Comparison of ENCODE assay signal across 10 mouse cellular contexts in the genomic region with DNA sequence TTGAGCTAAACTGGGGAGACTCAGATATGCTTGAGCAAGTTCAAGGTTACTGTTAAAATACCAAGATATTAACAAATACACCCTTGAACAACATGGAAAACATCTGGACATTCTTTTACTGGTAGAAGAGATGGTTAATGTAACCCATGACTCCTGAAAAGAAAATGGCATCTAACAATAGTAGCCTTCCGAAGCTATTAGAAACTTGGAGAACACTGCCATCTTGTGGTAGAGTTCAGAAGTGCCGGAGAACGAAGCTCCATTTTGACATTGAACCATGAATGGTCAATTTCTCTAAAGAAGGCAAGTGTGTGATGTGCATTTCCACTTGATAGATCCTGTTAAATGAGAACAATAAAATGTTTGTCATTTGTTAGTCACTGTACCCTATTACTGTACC. TPM values are rescaled to one million over a fixed set of nuclear protein-coding genes. Genes with fewer than 3 reads are reported as not detected.
DNase-seq lines count a peak whose midpoint lies in the region; ATAC-seq and TF ChIP-seq lines count a peak whose summit lies in the region.
"Had no signal": no experiment of that assay in that cellular context is flagged by ENCODE, and none has a peak within 500 bp of the region (broad histone marks: within the 10 kb centered on the region; RNA-seq: fewer than 3 reads in every experiment).

No protein-coding gene starts in this region.

- H3K4me1 ChIP-seq in hindbrain, embryonic 10.5 days (replicated peaks): no peaks in the 10 kb centered on the region
- H3K4me1 ChIP-seq in hindbrain, embryonic 13.5 days (replicated peaks): no peaks in the 10 kb centered on the region
- H3K4me1 ChIP-seq in ES-E14 (ENCODE audit: control insufficient read depth in 2 of 2, insufficient read depth in 2 of 2, low read length in 2 of 2, poor library complexity in 1 of 2): no peaks in the 10 kb centered on the region
- no peaks in the 10 kb centered on the region for H3K4me1 ChIP-seq in midbrain, embryonic 15.5 days
- H3K4me1 ChIP-seq: embryonic facial prominence, embryonic 13.5 days; lung, embryonic 15.5 days had no signal

- no peaks in the 10 kb centered on the region for H3K9me3 ChIP-seq in hindbrain, embryonic 10.5 days
- H3K9me3 ChIP-seq in hindbrain, embryonic 13.5 days: no peaks in the 10 kb centered on the region
- H3K9me3 ChIP-seq in ES-E14 (ENCODE audit: control insufficient read depth, insufficient read depth, low read depth, low read length): no peaks in the 10 kb centered on the region
- no peaks in the 10 kb centered on the region for H3K9me3 ChIP-seq in midbrain, embryonic 15.5 days
- H3K9me3 ChIP-seq: embryonic facial prominence, embryonic 13.5 days; lung, embryonic 15.5 days had no signal

- no peak overlapping the region for H3K27ac ChIP-seq in hindbrain, embryonic 10.5 days
- no peak overlapping the region for H3K27ac ChIP-seq in hindbrain, embryonic 13.5 days
- H3K27ac ChIP-seq in ES-E14 (ENCODE audit: insufficient read depth, low read depth, low read length, poor library complexity, severe bottlenecking): no peak overlapping the region
- H3K27ac ChIP-seq in midbrain, embryonic 15.5 days: no peak overlapping the region
- H3K27ac ChIP-seq: embryonic facial prominence, embryonic 13.5 days; lung, embryonic 15.5 days had no signal

- in situ Hi-C loops in ES-E14 (cut with MboI; ENCODE audit: low sequenced_read_pairs in 2 of 2, unreplicated experiment in 2 of 2): loop anchor here (10.0 kb wide), 3 partner anchors 340 to 620 kb away; a partner anchor contains a TSS

- H3K27me3 ChIP-seq in hindbrain, embryonic 10.5 days (ENCODE audit: insufficient read depth, poor library complexity, severe bottlenecking): peaks cover 17% of the 10 kb centered on the region
- H3K27me3 ChIP-seq in hindbrain, embryonic 13.5 days: 0 out of 2 replicates have a peak, but pooled peaks cover 2% of the 10 kb centered on the region
- peaks cover 6% of the 10 kb centered on the region for H3K27me3 ChIP-seq in midbrain, embryonic 15.5 days (replicated peaks)
- H3K27me3 ChIP-seq: lung, embryonic 15.5 days had no signal

- no peak; the same call in 1 of the 2 replicates for ATAC-seq in hindbrain, embryonic 13.5 days (ENCODE audit: low FRiP score)
- peak; percentile 72 for ATAC-seq in midbrain, embryonic 15.5 days (replicated peaks)

- H3K36me3 ChIP-seq in hindbrain, embryonic 10.5 days: no peaks in the 10 kb centered on the region
- no peaks in the 10 kb centered on the region for H3K36me3 ChIP-seq in hindbrain, embryonic 13.5 days
- H3K36me3 ChIP-seq in ES-E14 (ENCODE audit: control insufficient read depth, insufficient read depth, low read length, poor library complexity, severe bottlenecking): no peaks in the 10 kb centered on the region
- no peaks in the 10 kb centered on the region for H3K36me3 ChIP-seq in midbrain, embryonic 15.5 days (replicated peaks)
- H3K36me3 ChIP-seq: embryonic facial prominence, embryonic 13.5 days; lung, embryonic 15.5 days had no signal

- 11% methylated on average over 3 of the region's 3 CpGs for WGBS in hindbrain, embryonic 10.5 days
- 6% methylated on average over 3 of the region's 3 CpGs for WGBS in hindbrain, embryonic 13.5 days
- WGBS in midbrain, embryonic 15.5 days: 6% methylated on average over 3 of the region's 3 CpGs

- no peak overlapping the region for H3K9ac ChIP-seq in hindbrain, embryonic 13.5 days
- no peak overlapping the region for H3K9ac ChIP-seq in ES-E14 (ENCODE audit: insufficient read depth, low read depth, low read length, poor library complexity, severe bottlenecking)
- H3K9ac ChIP-seq in midbrain, embryonic 15.5 days: no peak overlapping the region
- H3K9ac ChIP-seq: embryonic facial prominence, embryonic 13.5 days; lung, embryonic 15.5 days had no signal

- DNase-seq in hindbrain, embryonic 10.5 days (ENCODE audit: low spot score): peak; percentile 23
- peak; percentile 24 for DNase-seq in ES-E14 (ENCODE audit: low read depth, low spot score)
- peak; percentile 27 for DNase-seq in cerebellum, adult 9-10 months
- peak; percentile 3 to 80 for DNase-seq in frontal cortex, adult 2 months (ENCODE audit: extremely low spot score in 1 of 2, low spot score in 1 of 2)
- peak; percentile 6 for DNase-seq in layer of hippocampus, adult 9-11 months
- DNase-seq in urinary bladder, postnatal 4 days (ENCODE audit: low spot score in 2 of 2): no peak

- no peak overlapping the region for H3K4me2 ChIP-seq in hindbrain, embryonic 13.5 days
- no peak overlapping the region for H3K4me2 ChIP-seq in midbrain, embryonic 15.5 days
- H3K4me2 ChIP-seq: embryonic facial prominence, embryonic 13.5 days; lung, embryonic 15.5 days had no signal

- H3K4me3 ChIP-seq in hindbrain, embryonic 10.5 days: no peak overlapping the region
- H3K4me3 ChIP-seq in hindbrain, embryonic 13.5 days: no peak overlapping the region
- no peak overlapping the region for H3K4me3 ChIP-seq in ES-E14 (ENCODE audit: insufficient read depth in 1 of 2, low read depth in 1 of 2, low read length in 2 of 2, poor library complexity in 1 of 2, severe bottlenecking in 1 of 2)
- no peak overlapping the region for H3K4me3 ChIP-seq in midbrain, embryonic 15.5 days
- H3K4me3 ChIP-seq: embryonic facial prominence, embryonic 13.5 days; lung, embryonic 15.5 days had no signal

TF ChIP-seq in ES-E14, 5 proteins besides CTCF, POLR2A, EP300 and RAD21:
- TF ChIP-seq ZC3H11A (IDR thresholded peaks at IDR 0.05; ENCODE audit: borderline replicate concordance, low read depth, low read length) (peak; percentile 49; the same call in 1 of the 2 replicates), MAFK (IDR thresholded peaks at IDR 0.05; ENCODE audit: insufficient read depth, low read depth, low read length) (no peak)

RNA-seq across cellular contexts. Expression of a gene that starts 50.5 kb away (rescaled TPM):
- polyA plus RNA-seq in hindbrain, embryonic 10.5 days (2016; fragmentation: Nextera tagmentation; extraction: Ambion mirVana): 4.6 and 5.2 TPM in 2 replicates
- polyA plus RNA-seq in hindbrain, embryonic 13.5 days (2015; fragmentation: Nextera tagmentation; extraction: Ambion mirVana): 2.7 and 4.6 TPM in 2 replicates
- total RNA-seq in ES-E14 (2012; rRNA removed): 0.36 and 0.37 TPM in 2 replicates
- 22.2 and 31.7 TPM in 2 replicates for polyA plus RNA-seq in frontal cortex, adult 2 months (2012; rRNA removed)
- 4.0 and 4.7 TPM in 2 replicates for polyA plus RNA-seq in midbrain, embryonic 15.5 days (2015; fragmentation: Nextera tagmentation; extraction: Ambion mirVana)

Comparison
In these comparisons a context has a peak if more than half of its experiments do, and no peak if none do; other contexts are left out.
1. DNase-seq: peak in hindbrain, embryonic 10.5 days (single experiment), ES-E14 (single experiment), cerebellum, adult 9-10 months (single experiment), frontal cortex, adult 2 months (2 of 2) and layer of hippocampus, adult 9-11 months (single experiment); none in urinary bladder, postnatal 4 days (0 of 2).